Mouse (Mus musculus) lung, postnatal 10 days (tissue): Measurements from ENCODE around the gene Agpat3.
A peak's percentile ranks its signal among the peaks of the same experiment; 100 is the strongest.

Experiments
- DNase-seq: peaks from one replicate; pipeline ENCODE4 v3.0.0; 2021

The Agpat3 gene

GRCm38 (mm10) chr10:78323214-78323880, 28.9 kb downstream of the Agpat3 start:
- no peak for DNase-seq

- peak; percentile 75 for DNase-seq
Measured at GRCm38 (mm10) chr10:78322806-78323205, 29.5 kb downstream of the Agpat3 start.

GRCm38 (mm10) chr10:78321133-78321757, 31.0 kb downstream of the Agpat3 start:
- no peak for DNase-seq

GRCm38 (mm10) chr10:78320526-78320925, 31.8 kb downstream of the Agpat3 start:
- no peak for DNase-seq

DNA sequence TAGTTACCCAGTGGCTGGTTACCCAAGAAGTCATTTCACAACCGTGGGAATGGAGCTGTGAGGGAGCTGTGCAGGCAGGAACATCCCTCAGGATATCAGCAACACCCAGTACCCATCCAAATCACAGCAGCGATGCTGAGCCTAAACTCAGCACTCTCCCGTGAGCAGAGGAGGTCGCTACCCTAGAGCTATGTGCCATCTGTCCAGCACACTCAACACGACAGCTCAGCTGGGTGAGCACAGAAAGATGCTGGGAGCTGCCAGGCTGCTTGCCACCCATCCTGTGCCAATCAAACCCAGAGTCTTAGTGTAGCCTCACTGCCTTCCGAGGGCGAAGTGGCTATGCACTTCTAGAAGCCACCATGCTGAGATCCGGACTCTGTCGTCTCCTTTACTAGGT, 32.3 kb downstream of the Agpat3 start:
- no peak for DNase-seq

DNA sequence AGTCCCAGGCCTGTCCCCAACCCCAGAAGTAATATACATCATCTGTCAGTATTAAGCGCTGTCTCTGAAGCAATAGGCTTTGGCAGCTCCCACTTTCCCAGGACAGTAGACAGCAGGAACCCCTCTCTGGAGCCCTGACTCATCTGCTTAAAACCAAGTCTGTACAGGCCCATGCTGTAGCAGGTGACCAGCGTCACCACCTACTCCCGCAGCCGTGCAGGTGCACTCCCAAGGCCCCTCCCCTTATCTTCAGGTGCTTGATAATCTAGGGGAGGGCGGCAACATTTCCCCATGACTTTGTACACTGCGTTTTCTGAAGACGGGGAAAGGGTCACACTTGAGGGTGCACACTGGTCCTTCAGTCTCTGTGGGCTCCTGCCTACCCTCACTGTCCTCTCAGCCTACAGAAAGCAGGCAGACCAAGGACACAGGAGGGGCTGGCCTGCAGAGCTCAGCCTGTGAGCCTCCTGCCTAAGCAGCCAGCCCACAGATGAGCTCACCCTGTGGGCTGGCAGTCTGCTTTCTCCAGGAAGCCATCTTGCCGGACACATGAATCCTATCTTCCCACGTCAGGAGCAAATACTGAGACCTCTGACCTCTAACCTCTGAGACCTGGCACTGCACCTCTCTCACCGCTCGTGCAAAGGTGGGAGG, 34.9 kb downstream of the Agpat3 start:
- DNase-seq, result no peak

GRCm38 (mm10) chr10:78316228-78317087, 35.8 kb downstream of the Agpat3 start:
- no peak for DNase-seq

DNA sequence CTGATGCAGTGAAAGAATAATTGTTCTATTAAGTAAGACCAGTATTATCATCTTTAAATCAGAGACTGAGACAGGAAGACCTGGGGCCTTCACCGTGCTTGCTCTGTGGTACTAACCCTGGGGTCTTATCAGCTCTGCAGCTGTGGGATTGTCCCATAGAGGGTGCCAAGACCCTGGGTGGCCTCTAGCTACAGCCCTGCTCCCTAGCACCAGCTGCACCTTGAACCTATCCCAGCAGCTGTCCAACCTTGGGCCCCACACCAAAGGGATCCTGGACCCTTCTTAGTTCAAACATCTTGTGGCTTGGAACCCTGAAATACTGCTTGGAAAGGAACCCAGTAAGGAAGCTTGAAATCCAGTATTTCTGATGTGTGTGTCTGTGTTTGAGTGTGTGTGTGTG, 37.1 kb downstream of the Agpat3 start:
- no peak for DNase-seq

DNA sequence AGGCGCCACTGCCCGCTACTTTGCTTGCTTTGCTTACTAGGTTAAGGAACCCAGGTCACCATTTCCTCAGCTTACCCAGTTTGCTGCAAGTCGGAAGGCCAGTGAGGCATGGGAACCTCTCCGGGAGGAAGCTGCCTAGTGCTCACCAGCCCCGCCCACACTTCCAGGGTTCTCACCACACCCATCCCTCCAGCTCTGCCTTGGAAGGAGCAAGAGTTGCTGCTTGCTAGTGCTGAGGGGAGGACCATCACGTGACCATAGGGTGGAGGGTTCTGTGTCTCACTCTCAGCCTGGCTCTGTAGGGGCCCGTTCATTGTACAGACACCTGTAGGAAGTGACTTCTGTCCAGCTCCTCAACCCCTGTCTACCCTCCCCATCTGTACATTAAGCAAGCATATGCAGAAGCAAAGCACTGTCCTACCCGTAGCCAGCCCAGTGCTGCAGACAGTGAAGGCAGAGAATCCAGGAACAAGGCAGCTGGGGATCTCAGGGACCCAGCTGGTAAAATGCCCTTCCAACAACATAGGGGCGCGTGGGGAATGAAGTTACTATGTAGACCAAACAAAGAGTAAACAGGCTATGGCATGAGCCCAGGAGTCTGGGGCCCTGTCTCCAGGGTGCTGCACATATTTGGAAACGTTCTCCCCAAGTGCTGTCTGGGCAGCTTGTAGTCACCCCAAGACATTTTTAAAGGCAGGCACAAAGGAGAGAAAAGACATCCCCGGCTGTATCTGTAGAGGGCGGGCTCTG, 40.2 kb downstream of the Agpat3 start:
- peak; percentile 81 for DNase-seq

- no peak for DNase-seq
Measured at GRCm38 (mm10) chr10:78310747-78311267, 41.5 kb downstream of the Agpat3 start.

GRCm38 (mm10) chr10:78308617-78309016, 43.7 kb downstream of the Agpat3 start:
- no peak for DNase-seq

DNA sequence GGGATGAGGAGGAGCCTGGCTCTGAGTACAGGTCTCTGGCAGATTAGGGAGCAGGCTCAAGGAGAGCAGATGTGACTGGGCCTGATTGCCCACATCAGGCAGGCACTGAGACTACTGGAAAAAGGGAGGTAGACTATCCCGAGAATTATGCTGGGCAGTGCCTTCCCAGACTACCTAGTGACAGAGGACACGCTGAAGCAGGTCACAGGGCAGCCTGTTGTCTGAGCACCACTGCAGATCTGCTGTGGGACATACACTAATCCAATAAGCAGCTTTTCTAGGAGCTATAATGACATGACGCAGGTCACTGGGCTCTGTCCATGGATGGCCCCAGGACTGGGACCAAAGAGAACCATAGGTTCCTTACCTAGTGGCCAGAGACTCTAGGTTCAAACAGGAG, 44.9 kb downstream of the Agpat3 start:
- DNase-seq, result no peak

GRCm38 (mm10) chr10:78306027-78306426, 46.3 kb downstream of the Agpat3 start:
- DNase-seq, result no peak

- no peak for DNase-seq
Measured at GRCm38 (mm10) chr10:78304996-78305395, 47.3 kb downstream of the Agpat3 start.

GRCm38 (mm10) chr10:78303675-78304074, 48.6 kb downstream of the Agpat3 start:
- no peak for DNase-seq

DNA sequence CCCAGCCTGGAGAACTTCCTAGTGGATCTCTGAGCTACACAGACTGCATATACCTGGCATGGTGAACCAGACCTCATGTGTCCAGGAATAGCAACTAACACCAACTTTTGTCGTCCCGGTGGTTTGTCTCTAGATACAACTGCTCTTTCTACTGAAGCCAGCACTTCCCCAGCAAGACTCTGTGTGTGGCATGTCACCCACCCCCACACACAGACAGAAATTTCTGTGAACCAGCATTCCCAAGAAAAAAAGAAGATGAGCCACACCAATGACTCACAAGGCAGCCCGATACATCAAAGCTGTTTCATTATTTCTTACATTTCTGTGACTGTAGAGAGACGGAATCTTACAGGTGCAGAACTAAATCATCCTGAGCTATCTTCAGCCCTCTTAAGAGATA, 52.2 kb downstream of the Agpat3 start:
- no peak for DNase-seq

DNA sequence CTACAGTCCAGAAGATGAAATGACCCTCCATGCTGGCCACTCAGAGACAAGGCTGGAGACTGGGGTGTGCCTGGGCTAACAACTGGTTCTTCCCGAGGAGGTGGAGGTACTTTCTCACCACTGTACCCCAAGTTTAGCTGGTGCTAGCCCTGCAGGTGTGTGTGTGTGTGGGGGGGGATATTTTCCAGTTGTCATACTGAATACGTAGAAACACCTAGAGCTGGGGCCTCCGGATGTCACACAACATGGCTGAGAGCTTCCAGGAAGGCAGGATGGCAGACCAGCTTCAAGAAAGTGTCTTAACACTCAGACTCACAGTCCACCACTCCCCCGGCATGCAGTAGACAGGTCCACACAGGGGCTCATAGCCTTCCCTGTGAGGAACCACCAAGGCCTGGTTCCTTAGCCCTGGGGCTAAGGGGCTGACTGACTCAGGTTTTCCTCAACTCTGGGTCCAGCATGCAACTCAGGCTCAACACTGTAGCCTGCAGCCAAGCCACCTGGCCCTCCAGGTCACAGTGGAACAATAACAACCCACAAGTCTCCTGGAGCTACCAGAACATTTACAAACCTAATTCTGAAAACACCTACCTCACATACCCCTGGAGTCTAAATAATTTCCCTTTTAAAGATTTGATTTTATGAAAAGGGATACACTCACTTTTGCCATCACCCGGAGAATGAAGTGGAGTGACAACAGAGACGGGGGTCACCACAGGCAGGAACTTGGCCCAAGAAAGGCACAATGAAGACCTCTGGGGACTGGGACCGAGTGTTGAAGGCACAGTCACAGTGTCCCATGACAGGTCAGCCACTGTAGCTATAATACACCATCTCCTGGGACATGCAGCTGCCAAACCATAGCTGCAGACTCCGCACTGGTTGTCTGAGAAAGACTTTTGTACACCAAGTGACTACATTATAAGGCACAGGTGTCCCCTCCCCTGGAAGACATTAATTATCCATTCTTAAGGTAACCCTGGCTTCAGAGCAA, 53.3 kb downstream of the Agpat3 start:
- no peak for DNase-seq

- peak; percentile 88 for DNase-seq
Measured at GRCm38 (mm10) chr10:78297576-78298484, 54.5 kb downstream of the Agpat3 start.

- DNase-seq, result no peak
Measured at GRCm38 (mm10) chr10:78296980-78297379, 55.3 kb downstream of the Agpat3 start.

- peak; percentile 30 for DNase-seq
Measured at GRCm38 (mm10) chr10:78296371-78296770, 55.9 kb downstream of the Agpat3 start.
